Mouse (Mus musculus): Measurements from ENCODE around the gene Sertad3. TPM values are rescaled to one million over a fixed set of nuclear protein-coding genes. Genes with fewer than 3 reads are reported as not detected.

Sertad3 gene
- polyA plus RNA-seq, 1 experiment from 2014 or later = 20.3 TPM

GRCm38 (mm10) chr7:27486770-27487697, 13.5 kb downstream of the Sertad3 start, which contains the start of gene Sertad1:
Sertad1 (plus strand) TSS chr7:27486910.
- DNase-seq (ENCODE audit: low spot score, missing footprints) = peak; percentile 100

GRCm38 (mm10) chr7:27487740-27488268, 14.2 kb downstream of the Sertad3 start:
- no peaks in the 10 kb centered on the region for H3K36me3 ChIP-seq (ENCODE audit: control insufficient read depth, insufficient read depth, low read length)
- H3K4me3 ChIP-seq (ENCODE audit: low read depth, low read length) = peak overlapping the region; percentile 75
- peak overlapping the region; percentile 79 for H3K9ac ChIP-seq (ENCODE audit: low read length)
- peaks cover 10% of the 10 kb centered on the region for H3K4me1 ChIP-seq (ENCODE audit: control insufficient read depth, insufficient read depth, low read length)
- H3K27me3 ChIP-seq (ENCODE audit: control insufficient read depth, insufficient read depth, low read length) = no peaks in the 10 kb centered on the region; the same call in 1 of the 2 replicates
- WGBS = under 1% methylated on average over 13 of the region's 13 CpGs
- H3K9me3 ChIP-seq (ENCODE audit: control insufficient read depth, low read length) = no peaks in the 10 kb centered on the region
- peak overlapping the region; percentile 68 for H3K4me2 ChIP-seq
- no peak overlapping the region for H3K27ac ChIP-seq (ENCODE audit: low read depth, low read length)
- DNase-seq (ENCODE audit: low spot score, missing footprints) (no peak), ATAC-seq (ENCODE audit: low FRiP score) (no peak)

More at GRCm38 (mm10) chr7:27486770-27487697, 13.5 kb downstream of the Sertad3 start, which contains the start of gene Sertad1:
- WGBS = under 1% methylated on average over 76 of the region's 80 CpGs
- Histone ChIP-seq H3K4me2 (peak within 1 kb of the TSS; percentile 68), H3K9me3 (ENCODE audit: control insufficient read depth, low read length) (no peaks in the 10 kb centered on the region), H3K9ac (ENCODE audit: low read length) (peak within 1 kb of the TSS; percentile 79), H3K27me3 (ENCODE audit: control insufficient read depth, insufficient read depth, low read length) (no peaks in the 10 kb centered on the region; the same call in 1 of the 2 replicates), H3K4me1 (ENCODE audit: control insufficient read depth, insufficient read depth, low read length) (peaks cover 10% of the 10 kb centered on the region), H3K27ac (ENCODE audit: low read depth, low read length) (peak within 1 kb of the TSS; percentile 84), H3K36me3 (ENCODE audit: control insufficient read depth, insufficient read depth, low read length) (no peaks in the 10 kb centered on the region), H3K4me3 (ENCODE audit: low read depth, low read length) (peak within 1 kb of the TSS; percentile 75)
- peak; percentile 96 for ATAC-seq (ENCODE audit: low FRiP score)

GRCm38 (mm10) chr7:27489270-27489869, 15.8 kb downstream of the Sertad3 start:
- WGBS = 90% methylated on average over 25 of the region's 25 CpGs
- no peak overlapping the region for H3K27ac ChIP-seq (ENCODE audit: low read depth, low read length)
- H3K4me2 ChIP-seq = no peak overlapping the region
- ATAC-seq (ENCODE audit: low FRiP score) (no peak), DNase-seq (ENCODE audit: low spot score, missing footprints) (no peak)
- no peaks in the 10 kb centered on the region for H3K9me3 ChIP-seq (ENCODE audit: control insufficient read depth, low read length)
- no peak overlapping the region for H3K4me3 ChIP-seq (ENCODE audit: low read depth, low read length)
- H3K9ac ChIP-seq (ENCODE audit: low read length) = no peak overlapping the region
- H3K27me3 ChIP-seq (ENCODE audit: control insufficient read depth, insufficient read depth, low read length) = no peaks in the 10 kb centered on the region; the same call in 1 of the 2 replicates
- H3K36me3 ChIP-seq (ENCODE audit: control insufficient read depth, insufficient read depth, low read length) = no peaks in the 10 kb centered on the region
- peaks cover 10% of the 10 kb centered on the region for H3K4me1 ChIP-seq (ENCODE audit: control insufficient read depth, insufficient read depth, low read length)

GRCm38 (mm10) chr7:27490227-27490542, 16.6 kb downstream of the Sertad3 start:
- DNase-seq (ENCODE audit: low spot score, missing footprints) (peak; percentile 84), ATAC-seq (ENCODE audit: low FRiP score) (no peak)
- Histone ChIP-seq H3K4me1 (ENCODE audit: control insufficient read depth, insufficient read depth, low read length) (peaks cover 10% of the 10 kb centered on the region), H3K4me2 (peak overlapping the region; percentile 62), H3K27me3 (ENCODE audit: control insufficient read depth, insufficient read depth, low read length) (no peaks in the 10 kb centered on the region; the same call in 1 of the 2 replicates), H3K36me3 (ENCODE audit: control insufficient read depth, insufficient read depth, low read length) (no peaks in the 10 kb centered on the region), H3K27ac (ENCODE audit: low read depth, low read length) (peak overlapping the region; percentile 11; the same call in 1 of the 2 replicates), H3K9ac (ENCODE audit: low read length) (peak overlapping the region; percentile 68), H3K9me3 (ENCODE audit: control insufficient read depth, low read length) (no peaks in the 10 kb centered on the region), H3K4me3 (ENCODE audit: low read depth, low read length) (peak overlapping the region; percentile 37)
- WGBS = 45% methylated on average over 4 of the region's 4 CpGs

GRCm38 (mm10) chr7:27490543-27491329, 17.2 kb downstream of the Sertad3 start:
- peak; percentile 54 for ATAC-seq (ENCODE audit: low FRiP score)
- H3K9me3 ChIP-seq (ENCODE audit: control insufficient read depth, low read length) = no peaks in the 10 kb centered on the region
- peak overlapping the region; percentile 37 for H3K4me3 ChIP-seq (ENCODE audit: low read depth, low read length)
- no peaks in the 10 kb centered on the region for H3K27me3 ChIP-seq (ENCODE audit: control insufficient read depth, insufficient read depth, low read length)
- H3K4me1 ChIP-seq (ENCODE audit: control insufficient read depth, insufficient read depth, low read length) = peaks cover 10% of the 10 kb centered on the region
- peak overlapping the region; percentile 68 for H3K9ac ChIP-seq (ENCODE audit: low read length)
- WGBS = under 1% methylated on average over 32 of the region's 33 CpGs
- H3K4me2 ChIP-seq = peak overlapping the region; percentile 62
- no peaks in the 10 kb centered on the region for H3K36me3 ChIP-seq (ENCODE audit: control insufficient read depth, insufficient read depth, low read length)
- peak overlapping the region; percentile 11; the same call in 1 of the 2 replicates for H3K27ac ChIP-seq (ENCODE audit: low read depth, low read length)
- DNase-seq (ENCODE audit: low spot score, missing footprints) = peak; percentile 97

GRCm38 (mm10) chr7:27491856-27492255, 18.3 kb downstream of the Sertad3 start:
- Histone ChIP-seq H3K4me1 (ENCODE audit: control insufficient read depth, insufficient read depth, low read length) (peaks cover 10% of the 10 kb centered on the region), H3K27ac (ENCODE audit: low read depth, low read length) (no peak overlapping the region), H3K9ac (ENCODE audit: low read length) (no peak overlapping the region), H3K9me3 (ENCODE audit: control insufficient read depth, low read length) (no peaks in the 10 kb centered on the region), H3K4me2 (no peak overlapping the region), H3K27me3 (ENCODE audit: control insufficient read depth, insufficient read depth, low read length) (no peaks in the 10 kb centered on the region), H3K36me3 (ENCODE audit: control insufficient read depth, insufficient read depth, low read length) (no peaks in the 10 kb centered on the region), H3K4me3 (ENCODE audit: low read depth, low read length) (no peak overlapping the region)
- ATAC-seq (ENCODE audit: low FRiP score) (no peak), DNase-seq (ENCODE audit: low spot score, missing footprints) (no peak)
- 78% methylated on average over 7 of the region's 7 CpGs for WGBS

- Histone ChIP-seq H3K27me3 (ENCODE audit: control insufficient read depth, insufficient read depth, low read length) (no peaks in the 10 kb centered on the region), H3K9ac (ENCODE audit: low read length) (no peak overlapping the region), H3K36me3 (ENCODE audit: control insufficient read depth, insufficient read depth, low read length) (no peaks in the 10 kb centered on the region), H3K4me3 (ENCODE audit: low read depth, low read length) (no peak overlapping the region), H3K4me2 (no peak overlapping the region), H3K27ac (ENCODE audit: low read depth, low read length) (no peak overlapping the region), H3K4me1 (ENCODE audit: control insufficient read depth, insufficient read depth, low read length) (peaks cover 7% of the 10 kb centered on the region), H3K9me3 (ENCODE audit: control insufficient read depth, low read length) (no peaks in the 10 kb centered on the region)
- ATAC-seq (ENCODE audit: low FRiP score) = no peak
- 79% methylated on average over 3 of the region's 3 CpGs for WGBS
- DNase-seq (ENCODE audit: low spot score, missing footprints) = no peak
Observed at GRCm38 (mm10) chr7:27493022-27493421, 19.5 kb downstream of the Sertad3 start.

GRCm38 (mm10) chr7:27493450-27493849, 19.9 kb downstream of the Sertad3 start:
- DNase-seq (ENCODE audit: low spot score, missing footprints) = no peak
- WGBS = 83% methylated on average over 5 of the region's 5 CpGs
- H3K4me2 ChIP-seq = no peak overlapping the region

More at GRCm38 (mm10) chr7:27493450-27493849, 19.9 kb downstream of the Sertad3 start:
- Histone ChIP-seq H3K27me3 (ENCODE audit: control insufficient read depth, insufficient read depth, low read length) (no peaks in the 10 kb centered on the region), H3K36me3 (ENCODE audit: control insufficient read depth, insufficient read depth, low read length) (no peaks in the 10 kb centered on the region), H3K9me3 (ENCODE audit: control insufficient read depth, low read length) (no peaks in the 10 kb centered on the region), H3K4me1 (ENCODE audit: control insufficient read depth, insufficient read depth, low read length) (peaks cover 5% of the 10 kb centered on the region; the same call in 1 of the 2 replicates), H3K27ac (ENCODE audit: low read depth, low read length) (no peak overlapping the region), H3K9ac (ENCODE audit: low read length) (no peak overlapping the region), H3K4me3 (ENCODE audit: low read depth, low read length) (no peak overlapping the region)
- ATAC-seq (ENCODE audit: low FRiP score) = no peak

Data from midbrain, embryonic 11.5 days (tissue).